Mouse (Mus musculus): Measurements from ENCODE around the gene Muc20. TPM values are rescaled to one million over a fixed set of nuclear protein-coding genes. Genes with fewer than 3 reads are reported as not detected.

Muc20 gene
- total and polyA plus RNA-seq, 2 experiments from 2014 or later: not detected

DNA sequence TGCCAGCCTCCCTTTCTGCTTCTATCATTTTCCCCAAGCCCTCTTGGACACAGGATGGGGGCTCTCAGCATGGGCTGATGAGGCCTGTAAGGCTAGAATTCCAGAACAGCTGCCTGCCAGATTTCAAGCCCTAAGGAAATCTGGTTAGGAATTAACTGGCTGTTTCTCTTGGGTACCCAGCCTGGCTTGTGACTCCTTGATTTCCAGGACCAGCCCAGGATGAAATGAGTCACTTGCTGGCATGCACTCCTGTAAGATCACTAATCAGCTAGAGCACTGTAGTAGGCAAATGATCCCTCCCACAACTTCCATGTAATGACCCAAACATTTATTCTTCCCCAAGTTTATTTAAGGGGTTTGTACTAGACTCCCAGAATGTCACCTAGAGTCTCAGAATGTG, 69.0 kb downstream of the Muc20 start:
- no peaks in the 10 kb centered on the region for H3K4me1 ChIP-seq (ENCODE audit: insufficient read depth, low read length)
- DNase-seq (ENCODE audit: low spot score) (no peak), ATAC-seq (no peak)
- H3K27ac ChIP-seq: no peak overlapping the region
- no peaks in the 10 kb centered on the region for H3K36me3 ChIP-seq (ENCODE audit: insufficient read depth, low read length)
- H3K27me3 ChIP-seq (ENCODE audit: insufficient read depth, low read length): no peaks in the 10 kb centered on the region
- H3K9ac ChIP-seq (replicated peaks; ENCODE audit: low read length): no peak overlapping the region
- no peak overlapping the region for H3K4me2 ChIP-seq (ENCODE audit: low read depth, low read length)
- no peak overlapping the region for H3K4me3 ChIP-seq (ENCODE audit: low read length)
- no peak for TF ChIP-seq CTCF (IDR thresholded peaks at IDR 0.05; ENCODE audit: low read depth)
- H3K9me3 ChIP-seq (ENCODE audit: low read length): no peaks in the 10 kb centered on the region

Other genes with a start within 250 kb of the Muc20 start
- 51.9 and 56.3 TPM in 2 replicates for gene Tfrc, start 188.5 kb downstream of the Muc20 start, total RNA-seq (2014; rRNA removed)
- 38.3 and 40.0 TPM in 2 replicates for gene Tfrc, start 188.5 kb downstream of the Muc20 start, polyA plus RNA-seq (2015; fragmentation: Nextera tagmentation; extraction: Ambion mirVana)
- 78.2 and 90.5 TPM in 2 replicates for gene Tnk2, start 153.6 kb downstream of the Muc20 start, total RNA-seq (2014; rRNA removed)
- 18.6 and 19.2 TPM in 2 replicates for gene Tnk2, start 153.6 kb downstream of the Muc20 start, polyA plus RNA-seq (2015; fragmentation: Nextera tagmentation; extraction: Ambion mirVana)
- gene Muc4, start 61.5 kb downstream of the Muc20 start, total RNA-seq (2014; rRNA removed): not detected in 2 replicates
- gene Muc4, start 61.5 kb downstream of the Muc20 start, polyA plus RNA-seq (2015; fragmentation: Nextera tagmentation; extraction: Ambion mirVana): not detected in 2 replicates
- gene Smbd1, start 13.0 kb upstream of the Muc20 start, total RNA-seq (2014; rRNA removed): not detected in 2 replicates
- gene Smbd1, start 13.0 kb upstream of the Muc20 start, polyA plus RNA-seq (2015; fragmentation: Nextera tagmentation; extraction: Ambion mirVana): not detected in 2 replicates
- 51.0 and 78.1 TPM in 2 replicates for gene Fyttd1, start 80.1 kb upstream of the Muc20 start, total RNA-seq (2014; rRNA removed)
- gene Fyttd1, start 80.1 kb upstream of the Muc20 start, polyA plus RNA-seq (2015; fragmentation: Nextera tagmentation; extraction: Ambion mirVana): 120 and 127 TPM in 2 replicates
- gene Rubcn, start 80.3 kb upstream of the Muc20 start, total RNA-seq (2014; rRNA removed): 74.2 and 89.7 TPM in 2 replicates
- gene Rubcn, start 80.3 kb upstream of the Muc20 start, polyA plus RNA-seq (2015; fragmentation: Nextera tagmentation; extraction: Ambion mirVana): 21.6 and 21.7 TPM in 2 replicates
- gene Lrch3, start 116.7 kb upstream of the Muc20 start, total RNA-seq (2014; rRNA removed): 28.0 and 44.3 TPM in 2 replicates
- gene Lrch3, start 116.7 kb upstream of the Muc20 start, polyA plus RNA-seq (2015; fragmentation: Nextera tagmentation; extraction: Ambion mirVana): 26.7 and 27.4 TPM in 2 replicates

Data from hindbrain, postnatal 0 days (tissue).